In the genomic region with DNA sequence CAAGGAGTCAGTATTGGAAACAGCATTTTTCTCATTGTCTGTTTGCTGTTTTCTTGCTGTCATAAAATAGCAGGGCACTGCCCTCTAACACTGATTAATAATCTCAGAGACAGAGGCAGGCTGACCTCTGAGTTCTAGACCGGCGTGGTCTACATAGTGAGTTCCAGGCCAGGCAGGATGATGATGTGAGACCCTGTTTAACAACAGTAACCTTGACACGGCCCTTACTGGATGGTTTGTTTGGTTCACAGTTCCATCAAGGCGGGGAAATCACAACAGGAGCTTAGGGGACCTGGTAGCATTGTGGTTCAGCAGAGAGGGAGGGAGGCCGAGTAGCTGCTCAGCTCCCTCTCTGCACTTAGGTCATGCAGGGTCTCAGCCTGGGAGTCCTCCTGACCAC, we compare ENCODE assay signal across 24 mouse cellular contexts. TPM values are rescaled to one million over a fixed set of nuclear protein-coding genes. Genes with fewer than 3 reads are reported as not detected.
DNase-seq lines count a peak whose midpoint lies in the region; ATAC-seq lines count a peak whose summit lies in the region.
"Had no signal": no experiment of that assay in that cellular context is flagged by ENCODE, and none has a peak within 500 bp of the region (broad histone marks: within the 10 kb centered on the region; RNA-seq: fewer than 3 reads in every experiment).

No protein-coding gene starts in this region.

- no peaks in the 10 kb centered on the region for H3K36me3 ChIP-seq in heart, embryonic 12.5 days
- no peaks in the 10 kb centered on the region for H3K36me3 ChIP-seq in embryonic facial prominence, embryonic 10.5 days (replicated peaks)
- H3K36me3 ChIP-seq: embryonic facial prominence, embryonic 13.5 days; embryonic facial prominence, embryonic 15.5 days; forebrain, embryonic 10.5 days; forebrain, embryonic 12.5 days; G1E had no signal

- WGBS in heart, embryonic 12.5 days: 60% methylated on average over 5 of the region's 5 CpGs
- WGBS in embryonic facial prominence, embryonic 10.5 days: 56% methylated on average over 5 of the region's 5 CpGs

- H3K4me3 ChIP-seq in heart, embryonic 12.5 days: no peak overlapping the region
- no peak overlapping the region for H3K4me3 ChIP-seq in embryonic facial prominence, embryonic 10.5 days
- H3K4me3 ChIP-seq: embryonic facial prominence, embryonic 13.5 days; embryonic facial prominence, embryonic 15.5 days; erythroblast, embryonic 14.5 days; forebrain, embryonic 10.5 days; forebrain, embryonic 12.5 days had no signal

- no peak overlapping the region for H3K4me2 ChIP-seq in heart, embryonic 12.5 days
- H3K4me2 ChIP-seq: embryonic facial prominence, embryonic 13.5 days; embryonic facial prominence, embryonic 15.5 days; forebrain, embryonic 12.5 days had no signal

- H3K4me1 ChIP-seq in heart, embryonic 12.5 days (replicated peaks): peaks cover 46% of the 10 kb centered on the region
- peaks cover 48% of the 10 kb centered on the region for H3K4me1 ChIP-seq in embryonic facial prominence, embryonic 10.5 days

- H3K27ac ChIP-seq in heart, embryonic 12.5 days (ENCODE audit: poor library complexity, severe bottlenecking): no peak overlapping the region
- H3K27ac ChIP-seq in embryonic facial prominence, embryonic 10.5 days (replicated peaks): peak overlapping the region; percentile 14; the same call in 1 of the 2 replicates
- H3K27ac ChIP-seq: embryonic facial prominence, embryonic 13.5 days; embryonic facial prominence, embryonic 15.5 days; forebrain, embryonic 10.5 days; forebrain, embryonic 12.5 days had no signal

- intact Hi-C loops in heart, postnatal 25 days (cut with DNase I): no loop called here

- H3K27me3 ChIP-seq in heart, embryonic 12.5 days (replicated peaks): no peaks in the 10 kb centered on the region
- no peaks in the 10 kb centered on the region for H3K27me3 ChIP-seq in embryonic facial prominence, embryonic 10.5 days (replicated peaks; ENCODE audit: low read depth, poor library complexity, severe bottlenecking)
- H3K27me3 ChIP-seq: CH12.LX; embryonic facial prominence, embryonic 13.5 days; embryonic facial prominence, embryonic 15.5 days; forebrain, embryonic 12.5 days; Patski had no signal

- H3K9ac ChIP-seq in heart, embryonic 12.5 days: 0 out of 2 replicates have a peak overlapping the region, but pooled peaks have one; percentile 3
- H3K9ac ChIP-seq: embryonic facial prominence, embryonic 15.5 days; forebrain, embryonic 12.5 days had no signal

- ATAC-seq in heart, embryonic 12.5 days (ENCODE audit: insufficient number of reproducible peaks, low FRiP score): no peak
- ATAC-seq: forebrain, embryonic 14.5 days; forebrain, embryonic 16.5 days; Patski had no signal

- H3K9me3 ChIP-seq in heart, embryonic 12.5 days (replicated peaks): no peaks in the 10 kb centered on the region
- H3K9me3 ChIP-seq in embryonic facial prominence, embryonic 10.5 days: no peaks in the 10 kb centered on the region
- H3K9me3 ChIP-seq: embryonic facial prominence, embryonic 13.5 days; embryonic facial prominence, embryonic 15.5 days; forebrain, embryonic 10.5 days; forebrain, embryonic 12.5 days had no signal

- peak; percentile 59 for DNase-seq in heart, adult 11 months
- DNase-seq in heart, adult 18-20 months: no peak
- no peak for DNase-seq in heart, postnatal 25 days (ENCODE audit: low spot score)
- DNase-seq in embryonic facial prominence, embryonic 10.5 days (ENCODE audit: low spot score): no peak
- DNase-seq: adrenal gland, adult 8-10 months; adrenal gland, postnatal 14 days; adrenal gland, postnatal 36 days; B cell, adult 2 months; cerebellum, adult 11-12 months; cerebellum, adult 2 months; cerebellum, adult 9-10 months; cerebellum, postnatal 10 days; cerebellum, postnatal 25 days had no signal

RNA-seq across cellular contexts. Expression of gene Foxo1, which starts 25.8 kb away (rescaled TPM):
- 10 to 100 TPM; 11.1 to 14.0 TPM for total RNA-seq in heart, adult 18-20 months (2021)
- 8.8 and 9.6 TPM in 2 replicates for polyA plus RNA-seq in heart, embryonic 12.5 days (2016; fragmentation: Nextera tagmentation; extraction: Ambion mirVana)
- total RNA-seq in heart, postnatal 25 days (2021): 10 to 100 TPM; 11.6 to 13.2 TPM
- 3.7 TPM in 2 replicates for polyA plus RNA-seq in embryonic facial prominence, embryonic 10.5 days (2016; fragmentation: Nextera tagmentation; extraction: Ambion mirVana)
- polyA plus RNA-seq: G1E had no signal
